Mouse (Mus musculus): Measurements from ENCODE around the gene Ralb.
A peak's percentile ranks its signal among the peaks of the same experiment; 100 is the strongest.

Gene Ralb

DNA sequence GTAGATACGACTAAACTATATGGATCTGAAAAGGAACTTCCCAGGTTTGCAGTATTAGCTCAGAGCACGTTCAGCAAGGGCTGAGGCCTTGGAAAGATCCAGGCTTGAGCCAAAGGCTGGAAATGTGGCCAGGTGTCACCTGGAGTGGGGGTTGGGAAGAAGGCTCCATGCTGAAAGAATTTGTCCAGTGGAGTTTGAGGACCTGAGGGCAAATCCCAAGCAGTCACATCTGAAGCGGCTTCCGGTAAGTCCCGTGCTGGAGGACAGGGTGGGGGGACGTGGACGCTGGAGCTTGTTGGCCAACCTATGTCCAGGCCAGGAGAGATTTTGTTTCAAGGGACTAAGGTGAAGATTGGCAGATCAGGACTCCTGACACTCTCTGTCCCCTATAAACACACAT lies 19.2 kb upstream of the Ralb start:
- no peak for DNase-seq (ENCODE audit: low read depth, low spot score)

DNA sequence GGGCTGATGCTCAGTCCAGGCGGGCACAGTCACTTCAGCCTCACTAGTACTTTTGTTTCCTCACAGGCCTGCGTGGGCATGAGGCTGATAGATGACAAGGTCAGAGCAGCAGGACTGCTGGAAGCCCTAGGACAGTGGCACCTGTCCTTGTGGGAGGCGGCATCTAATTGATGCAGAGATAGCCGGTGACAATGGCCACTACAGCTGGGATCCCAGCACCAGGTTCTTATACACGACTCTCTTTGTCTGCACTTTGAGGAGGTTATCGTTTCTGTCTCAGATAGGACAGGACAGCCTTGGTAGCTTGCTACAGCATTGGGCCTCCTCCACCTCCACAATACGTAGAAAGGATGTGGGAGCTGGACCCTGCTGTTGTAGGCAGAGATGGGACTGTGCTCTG lies 18.8 kb upstream of the Ralb start:
- DNase-seq (ENCODE audit: low read depth, low spot score) = no peak

DNA sequence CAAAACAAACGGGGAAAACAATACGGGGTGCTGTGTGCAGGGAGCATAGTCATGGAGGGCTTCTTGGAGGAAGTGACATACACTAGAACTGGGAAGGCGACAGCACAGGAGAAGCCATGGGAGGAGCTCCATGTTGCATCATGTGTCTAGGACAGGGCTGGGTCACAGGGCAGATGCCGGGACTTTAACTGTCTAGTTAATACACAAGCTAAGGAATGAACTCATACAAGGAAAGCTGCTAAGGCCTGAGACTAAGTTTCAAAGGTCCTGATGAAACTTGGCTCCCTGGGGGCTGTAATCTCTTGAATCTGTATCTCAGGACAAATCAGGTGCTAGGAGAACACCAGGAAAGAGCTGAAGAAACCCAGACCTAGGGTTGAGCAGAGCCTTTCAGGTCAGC lies 18.1 kb upstream of the Ralb start:
- no peak for DNase-seq (ENCODE audit: low read depth, low spot score)

- DNase-seq (ENCODE audit: low read depth, low spot score) = no peak
Measured at GRCm38 (mm10) chr1:119521681-119522080, 17.1 kb upstream of the Ralb start.

GRCm38 (mm10) chr1:119521029-119521428 lies 16.4 kb upstream of the Ralb start:
- DNase-seq (ENCODE audit: low read depth, low spot score) = no peak

DNA sequence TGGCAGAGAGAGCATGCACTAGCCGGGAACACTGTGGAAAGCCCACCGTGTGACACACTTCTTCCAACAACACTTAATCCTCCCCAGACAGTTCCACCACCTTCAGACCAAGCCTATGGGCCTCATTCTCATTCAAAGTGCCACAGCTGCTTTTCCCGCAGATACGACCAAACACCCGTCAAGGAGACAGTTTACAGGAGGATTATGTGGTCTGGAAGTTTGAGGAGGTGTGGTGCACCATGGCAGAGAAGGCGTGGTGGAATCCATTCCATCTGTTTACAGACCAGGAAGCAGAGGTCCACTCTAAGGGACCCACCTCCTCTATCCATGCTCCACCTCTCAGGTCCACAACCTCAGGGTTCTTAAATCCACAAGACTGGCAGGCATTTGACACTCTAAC lies 14.7 kb upstream of the Ralb start:
- DNase-seq (ENCODE audit: low read depth, low spot score) = no peak

DNA sequence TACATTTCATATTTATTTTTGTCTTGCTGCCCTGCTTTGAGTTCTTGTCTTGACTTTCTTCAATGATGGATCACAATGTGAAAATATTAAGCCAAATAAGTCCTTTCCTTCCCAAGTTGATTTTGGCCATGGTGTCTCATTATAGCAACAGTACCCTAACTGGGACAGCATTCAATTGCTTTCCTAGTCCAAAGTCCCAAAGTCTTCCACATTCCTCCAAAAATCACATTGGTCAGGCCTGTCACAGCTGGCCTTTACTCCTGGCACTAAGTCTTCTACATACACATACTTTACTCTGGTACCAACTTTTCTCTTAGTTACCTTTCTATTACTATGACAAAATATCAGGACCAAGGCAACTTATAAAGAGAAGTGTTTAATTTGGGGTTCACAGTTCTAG lies 14.2 kb upstream of the Ralb start:
- no peak for DNase-seq (ENCODE audit: low read depth, low spot score)

- DNase-seq (ENCODE audit: low read depth, low spot score) = no peak
Measured at GRCm38 (mm10) chr1:119518060-119518459, 13.5 kb upstream of the Ralb start.

DNA sequence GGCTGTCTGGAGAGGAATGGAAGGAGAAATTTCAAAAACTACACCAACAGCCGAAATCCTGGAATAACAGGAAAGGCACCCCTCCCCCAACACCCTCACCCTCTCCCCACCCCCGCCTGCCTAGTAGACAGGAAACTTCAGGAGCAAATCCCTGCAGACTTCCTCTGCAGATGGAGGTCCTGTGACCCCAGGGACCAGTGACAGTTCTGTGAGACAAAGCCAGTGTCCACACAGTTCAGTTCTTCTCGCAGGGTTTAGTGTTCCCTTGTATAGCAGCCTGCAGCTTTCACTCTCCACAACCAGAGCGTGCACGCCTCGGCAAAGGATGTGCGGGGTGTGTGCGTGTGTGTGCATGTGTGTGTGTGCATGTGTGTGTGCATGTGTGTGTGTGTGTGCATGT lies 6.3 kb upstream of the Ralb start:
- DNase-seq (ENCODE audit: low read depth, low spot score) = no peak

DNA sequence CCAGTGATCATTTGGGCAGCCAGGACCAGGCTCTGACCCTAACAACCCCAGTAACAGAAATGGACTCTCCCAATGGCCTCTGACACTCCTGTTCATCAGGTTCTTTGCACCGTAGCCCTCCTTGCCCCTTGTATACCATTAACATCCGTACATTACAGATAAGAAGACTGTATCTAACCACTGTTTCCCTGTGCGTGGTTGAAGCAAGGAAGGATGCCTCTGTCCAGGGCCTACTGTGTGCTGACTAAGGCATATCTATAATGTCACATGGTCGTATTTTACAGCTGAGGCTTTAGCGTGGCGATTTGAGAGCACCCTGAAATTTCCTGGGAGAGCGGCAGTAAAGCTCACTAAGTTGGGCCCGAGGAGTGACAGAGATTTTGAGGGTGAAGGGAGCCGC lies 5.8 kb upstream of the Ralb start:
- no peak for DNase-seq (ENCODE audit: low read depth, low spot score)

GRCm38 (mm10) chr1:119509474-119509873 lies 4.9 kb upstream of the Ralb start:
- no peak for DNase-seq (ENCODE audit: low read depth, low spot score)

- DNase-seq (ENCODE audit: low read depth, low spot score) = no peak
Measured at GRCm38 (mm10) chr1:119508548-119508947, 4.0 kb upstream of the Ralb start.

- no peak for DNase-seq (ENCODE audit: low read depth, low spot score)
Measured at GRCm38 (mm10) chr1:119505951-119506350, 1.4 kb upstream of the Ralb start.

- DNase-seq (ENCODE audit: low read depth, low spot score) = no peak
Measured at GRCm38 (mm10) chr1:119503808-119504207, 786 bp downstream of the Ralb start.

- DNase-seq (ENCODE audit: low read depth, low spot score) = no peak
Measured at GRCm38 (mm10) chr1:119503181-119503580, 1.4 kb downstream of the Ralb start.

DNA sequence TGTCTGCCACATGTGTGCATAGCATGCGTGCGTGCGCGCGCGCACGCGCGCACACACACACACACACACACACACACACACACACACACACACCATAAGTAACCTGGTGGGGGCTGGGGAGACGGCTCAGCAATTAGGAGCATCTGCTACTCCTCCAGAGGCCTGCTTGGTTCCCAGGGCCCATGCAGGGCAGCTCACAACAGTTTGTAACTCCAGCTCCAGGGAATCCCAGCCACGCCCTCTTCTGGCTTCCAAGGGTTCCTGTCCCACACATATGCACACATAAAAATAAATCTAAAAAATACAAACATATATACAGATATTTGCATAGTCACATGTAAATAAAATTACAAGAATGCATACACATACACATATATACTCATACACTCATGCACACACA lies 1.9 kb downstream of the Ralb start:
- DNase-seq (ENCODE audit: low read depth, low spot score) = peak; percentile 70

GRCm38 (mm10) chr1:119501881-119502280 lies 2.7 kb downstream of the Ralb start:
- DNase-seq (ENCODE audit: low read depth, low spot score) = no peak

DNA sequence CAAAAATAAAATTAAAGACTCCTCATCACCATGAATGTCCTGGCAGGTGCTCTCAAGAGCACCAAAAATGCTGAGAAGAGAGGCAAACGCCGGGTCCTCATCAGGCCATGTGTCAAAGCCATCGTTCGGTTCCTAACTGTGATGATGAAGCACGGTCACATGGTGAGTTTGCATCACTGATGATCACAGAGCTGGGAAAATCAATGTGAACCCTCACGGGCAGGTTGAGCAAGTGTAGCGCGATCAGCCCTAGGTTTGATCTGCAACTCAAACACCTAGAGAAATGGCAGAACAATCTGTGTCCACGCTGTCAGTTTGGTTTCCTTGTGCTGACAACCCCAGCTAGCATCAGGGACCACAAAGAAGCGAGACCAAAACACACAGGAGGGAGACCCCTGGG lies 5.1 kb downstream of the Ralb start:
- DNase-seq (ENCODE audit: low read depth, low spot score) = no peak

- DNase-seq (ENCODE audit: low read depth, low spot score) = no peak
Measured at GRCm38 (mm10) chr1:119498536-119499231, 5.9 kb downstream of the Ralb start.

DNA sequence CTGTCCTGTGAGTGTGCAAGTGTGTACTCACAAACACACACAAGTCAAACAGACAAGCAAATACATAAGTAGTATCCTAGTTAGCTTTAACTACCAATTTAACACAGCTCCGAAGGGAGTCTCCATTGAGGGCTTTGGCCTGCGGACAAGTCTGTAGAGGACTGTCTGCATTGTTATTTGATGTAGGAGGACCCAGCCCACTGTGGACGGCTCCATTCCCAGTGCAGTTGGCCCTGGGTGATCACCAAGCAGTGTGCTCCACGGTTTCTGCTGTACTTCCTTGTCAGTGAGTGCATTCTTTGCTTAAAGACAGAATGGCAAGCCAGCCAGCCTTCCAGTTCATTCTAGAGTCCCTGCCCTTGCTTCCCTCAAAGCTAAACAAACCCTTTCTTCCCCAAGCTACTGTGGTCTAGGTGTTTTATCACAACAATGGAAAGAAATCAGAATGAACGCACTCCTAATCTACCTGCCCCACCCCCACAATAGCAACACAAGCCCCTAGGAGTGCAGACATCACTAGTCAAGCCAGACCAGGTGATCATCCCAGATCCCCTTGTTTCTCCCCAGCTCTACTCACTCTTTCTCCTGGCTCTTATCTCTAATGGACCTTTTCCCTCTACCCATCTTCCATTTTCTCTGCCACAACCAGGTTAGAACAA lies 7.1 kb downstream of the Ralb start:
- DNase-seq (ENCODE audit: low read depth, low spot score) = no peak

GRCm38 (mm10) chr1:119495396-119495775 lies 9.2 kb downstream of the Ralb start:
- no peak for DNase-seq (ENCODE audit: low read depth, low spot score)

DNA sequence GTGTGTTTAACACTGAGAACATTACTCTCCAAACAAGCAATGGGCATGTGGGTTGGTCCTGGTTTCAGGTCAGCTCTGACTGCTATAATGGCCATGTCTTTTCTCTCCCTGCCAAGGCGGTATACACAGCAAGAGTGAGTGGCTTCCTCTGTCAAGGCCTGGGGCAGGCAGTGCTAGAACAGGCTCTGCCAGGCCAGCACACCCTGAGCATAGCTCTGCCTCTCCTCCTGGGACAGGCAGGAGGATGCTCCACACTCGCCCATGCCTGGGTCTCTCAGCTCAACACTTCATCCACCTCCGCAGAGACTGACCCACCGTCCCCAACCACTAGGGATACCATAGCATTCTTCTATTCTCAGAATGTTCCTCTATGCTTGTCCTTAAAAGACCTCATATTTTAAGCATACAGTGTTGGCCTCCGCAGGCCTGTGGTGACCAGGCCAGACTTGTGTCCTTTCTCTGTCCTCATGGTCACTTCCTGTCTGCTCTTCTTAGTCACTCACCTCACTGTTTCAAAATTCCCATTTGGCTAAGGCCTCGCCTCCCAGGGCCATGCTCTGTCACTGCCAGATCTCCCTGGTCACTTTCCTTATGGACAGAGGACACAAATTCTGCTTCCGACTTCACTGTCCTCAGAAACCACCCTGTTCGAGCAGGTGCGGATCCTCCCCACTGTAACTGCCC lies 9.7 kb downstream of the Ralb start:
- no peak for DNase-seq (ENCODE audit: low read depth, low spot score)
